Mouse (Mus musculus) intestine, postnatal 0 days (tissue): ENCODE measurements around the gene Osbpl6. TPM values are rescaled to one million over a fixed set of nuclear protein-coding genes. Genes with fewer than 3 reads are reported as not detected.

Source experiments
- ATAC-seq: fragments of 200-750 bp; cut with Nextera tagmentation; 2 replicates; pipeline ENCODE4 v1.8.0; 2017; ENCODE audit warnings: mild to moderate bottlenecking, moderate TSS enrichment, moderate library complexity
- H3K27ac ChIP-seq: fragments of 300-500 bp; sonication (generic); 2 replicates; pipeline ENCODE4 v1.5.1; 2014; ENCODE audit warnings: mild to moderate bottlenecking, low read depth, low read length, moderate library complexity
- H3K27me3 ChIP-seq: fragments of 300-500 bp; sonication (generic); replicated peaks from 2 replicates; pipeline ENCODE4 v1.6.1; 2014; ENCODE audit warnings: low read length, mixed read lengths; ENCODE audit not compliant: control insufficient read depth, insufficient read depth
- H3K36me3 ChIP-seq: fragments of 300-500 bp; sonication (generic); 2 replicates; pipeline ENCODE4 v1.6.1; 2014; ENCODE audit warnings: mild to moderate bottlenecking, moderate library complexity; ENCODE audit not compliant: control insufficient read depth, insufficient read depth
- H3K4me1 ChIP-seq: fragments of 300-500 bp; sonication (generic); replicated peaks from 2 replicates; pipeline ENCODE4 v1.6.1; 2014; ENCODE audit warnings: antibody characterized with exemption, low read length, mixed read lengths; ENCODE audit not compliant: control insufficient read depth, insufficient read depth
- H3K4me2 ChIP-seq: fragments of 300-500 bp; sonication (generic); replicated peaks from 2 replicates; pipeline ENCODE4 v1.6.1; 2014; ENCODE audit warnings: low read depth, mild to moderate bottlenecking, moderate library complexity
- H3K4me3 ChIP-seq: fragments of 300-500 bp; sonication (generic); 2 replicates; pipeline ENCODE4 v1.5.1; 2014; ENCODE audit warnings: low read depth, low read length
- H3K9ac ChIP-seq: fragments of 300-500 bp; sonication (generic); 2 replicates; pipeline ENCODE4 v1.6.1; 2014; ENCODE audit warnings: mild to moderate bottlenecking, low read depth, low read length
- H3K9me3 ChIP-seq: fragments of 300-500 bp; sonication (generic); 2 replicates; pipeline ENCODE4 v1.6.1; 2016; ENCODE audit warnings: mixed run types; ENCODE audit not compliant: control insufficient read depth
- CTCF ChIP-seq: sonication (generic); IDR thresholded peaks from 2 replicates; pipeline ENCODE4 v1.5.1; 2016; ENCODE audit warnings: low read depth, mild to moderate bottlenecking, control low read depth, antibody characterized with exemption, moderate library complexity
- WGBS: fragments of 180-500 bp; shearing (Covaris S2); extraction: QIAGEN DNeasy Blood & Tissue Kit; methylation state at CpG from one replicate; pipeline ENCODE4 v1.1.7; 2014; 5-methylcytosine and 5-hydroxymethylcytosine counted together
- polyA plus RNA-seq: library from polyadenylated mRNA; unstranded; fragments of >200 nt; fragmentation: Nextera tagmentation; extraction: Ambion mirVana; gene quantifications from 2 replicates; pipeline ENCODE4 v1.2.1, GENCODE M21; 2015

The Osbpl6 gene
- polyA plus RNA-seq, 1 experiment from 2014 or later = 30.8 TPM

GRCm38 (mm10) chr2:76498891-76499290 is 92.6 kb downstream of the Osbpl6 start:
- ATAC-seq = peak; percentile 95
- Histone ChIP-seq H3K4me1 (peaks cover 8% of the 10 kb centered on the region; the same call in 1 of the 2 replicates), H3K27me3 (no peaks in the 10 kb centered on the region), H3K36me3 (no peaks in the 10 kb centered on the region), H3K4me2 (peak overlapping the region; percentile 41), H3K9me3 (no peaks in the 10 kb centered on the region), H3K9ac (peak overlapping the region; percentile 42), H3K4me3 (peak overlapping the region; percentile 18; the same call in 1 of the 2 replicates), H3K27ac (peak overlapping the region; percentile 91)
- 57% methylated on average over 11 of the region's 11 CpGs for WGBS
- no peak for TF ChIP-seq CTCF

GRCm38 (mm10) chr2:76504122-76504839 is 98.0 kb downstream of the Osbpl6 start:
- peaks cover 3% of the 10 kb centered on the region; the same call in 1 of the 2 replicates for H3K4me1 ChIP-seq
- no peaks in the 10 kb centered on the region for H3K27me3 ChIP-seq
- H3K9ac ChIP-seq = no peak overlapping the region
- TF ChIP-seq CTCF = no peak
- WGBS = 32% methylated on average over 12 of the region's 12 CpGs
- H3K36me3 ChIP-seq = no peaks in the 10 kb centered on the region
- peak overlapping the region; percentile 46; the same call in 1 of the 2 replicates for H3K27ac ChIP-seq
- no peaks in the 10 kb centered on the region for H3K9me3 ChIP-seq
- ATAC-seq = peak; percentile 44
- H3K4me2 ChIP-seq = peak overlapping the region; percentile 32; the same call in 1 of the 2 replicates
- H3K4me3 ChIP-seq = no peak overlapping the region

- no peaks in the 10 kb centered on the region for H3K27me3 ChIP-seq
- 84% methylated on average over 2 of the region's 2 CpGs for WGBS
- ATAC-seq = no peak
- H3K4me3 ChIP-seq = no peak overlapping the region
- H3K4me2 ChIP-seq = no peak overlapping the region
- H3K9ac ChIP-seq = no peak overlapping the region
- H3K4me1 ChIP-seq = no peaks in the 10 kb centered on the region
- H3K27ac ChIP-seq = no peak overlapping the region
- no peaks in the 10 kb centered on the region for H3K9me3 ChIP-seq
- TF ChIP-seq CTCF = no peak
- H3K36me3 ChIP-seq = no peaks in the 10 kb centered on the region
These were observed 98.7 kb downstream of the Osbpl6 start for GRCm38 (mm10) chr2:76504989-76505388.

GRCm38 (mm10) chr2:76511281-76511721 is 105.0 kb downstream of the Osbpl6 start:
- no peak overlapping the region for H3K4me2 ChIP-seq
- no peaks in the 10 kb centered on the region; the same call in 1 of the 2 replicates for H3K4me1 ChIP-seq
- H3K4me3 ChIP-seq = no peak overlapping the region
- H3K9ac ChIP-seq = no peak overlapping the region
- TF ChIP-seq CTCF = no peak
- no peaks in the 10 kb centered on the region for H3K9me3 ChIP-seq
- peak overlapping the region; percentile 36; the same call in 1 of the 2 replicates for H3K27ac ChIP-seq
- H3K36me3 ChIP-seq = no peaks in the 10 kb centered on the region
- WGBS = 82% methylated on average over 8 of the region's 8 CpGs
- H3K27me3 ChIP-seq = no peaks in the 10 kb centered on the region
- ATAC-seq = no peak

- no peaks in the 10 kb centered on the region for H3K27me3 ChIP-seq
- no peak overlapping the region for H3K4me3 ChIP-seq
- no peaks in the 10 kb centered on the region; the same call in 1 of the 2 replicates for H3K4me1 ChIP-seq
- no peak overlapping the region for H3K9ac ChIP-seq
- no peak overlapping the region for H3K4me2 ChIP-seq
- no peaks in the 10 kb centered on the region for H3K36me3 ChIP-seq
- peak overlapping the region; percentile 50 for H3K27ac ChIP-seq
- no peak for TF ChIP-seq CTCF
- WGBS = 88% methylated on average over 6 of the region's 6 CpGs
- no peaks in the 10 kb centered on the region for H3K9me3 ChIP-seq
- peak; percentile 93 for ATAC-seq
These were observed 105.8 kb downstream of the Osbpl6 start for GRCm38 (mm10) chr2:76512133-76512532.

GRCm38 (mm10) chr2:76512888-76513287 is 106.6 kb downstream of the Osbpl6 start:
- no peak overlapping the region for H3K27ac ChIP-seq
- H3K4me3 ChIP-seq = no peak overlapping the region
- H3K9me3 ChIP-seq = no peaks in the 10 kb centered on the region
- H3K4me1 ChIP-seq = no peaks in the 10 kb centered on the region; the same call in 1 of the 2 replicates
- no peaks in the 10 kb centered on the region for H3K27me3 ChIP-seq
- H3K9ac ChIP-seq = no peak overlapping the region
- H3K4me2 ChIP-seq = no peak overlapping the region
- TF ChIP-seq CTCF = no peak
- no peak for ATAC-seq
- 74% methylated on average over 6 of the region's 6 CpGs for WGBS
- no peaks in the 10 kb centered on the region for H3K36me3 ChIP-seq
